Mouse (Mus musculus) hindbrain, embryonic 16.5 days (tissue): ENCODE measurements around the gene Lsm6. TPM values are rescaled to one million over a fixed set of nuclear protein-coding genes. Genes with fewer than 3 reads are reported as not detected.

Source experiments
- polyA plus RNA-seq: library from polyadenylated mRNA; unstranded; fragments of >200 nt; fragmentation: Nextera tagmentation; extraction: Ambion mirVana; gene quantifications from 2 replicates; pipeline ENCODE4 v1.2.1, GENCODE M21; 2015

Gene Lsm6
- polyA plus RNA-seq, 1 experiment from 2014 or later: 139 TPM

Other genes starting within 250 kb of the Lsm6 start
- gene Zfp827, start 207.3 kb upstream of the Lsm6 start, polyA plus RNA-seq: 9.2 and 10.1 TPM in 2 replicates